Mouse (Mus musculus): ENCODE measurements around the gene Aplp2.
A peak's percentile ranks its signal among the peaks of the same experiment; 100 is the strongest.

Gene Aplp2

GRCm38 (mm10) chr9:31119882-31120532 lies 91.6 kb downstream of the Aplp2 start:
- DNase-seq: peak; percentile 18

GRCm38 (mm10) chr9:31119405-31119804 lies 92.2 kb downstream of the Aplp2 start:
- no peak for DNase-seq

- no peak for DNase-seq
Measured at GRCm38 (mm10) chr9:31118520-31119298, 92.9 kb downstream of the Aplp2 start.

- DNase-seq: no peak
Measured at GRCm38 (mm10) chr9:31117488-31117887, 94.1 kb downstream of the Aplp2 start.

GRCm38 (mm10) chr9:31117088-31117487 lies 94.5 kb downstream of the Aplp2 start:
- no peak for DNase-seq

GRCm38 (mm10) chr9:31115586-31115985 lies 96.0 kb downstream of the Aplp2 start:
- DNase-seq: no peak

- no peak for DNase-seq
Measured at GRCm38 (mm10) chr9:31108464-31108863, 103.2 kb downstream of the Aplp2 start.
